Mouse (Mus musculus): ENCODE measurements around the gene Gm21891. TPM values are rescaled to one million over a fixed set of nuclear protein-coding genes. Genes with fewer than 3 reads are reported as not detected.
"Not testable (repeated sequence)": the region's sequence is repeated elsewhere in the genome, so short reads cannot be mapped to it uniquely, and the experiment has no call there.

Gene Gm21891
- not detected in 2 replicates for polyA plus RNA-seq (2015; fragmentation: Nextera tagmentation; extraction: Ambion mirVana)

- not testable (repeated sequence) for H3K9ac ChIP-seq; H3K4me3 ChIP-seq (replicated peaks); H3K27ac ChIP-seq (replicated peaks); H3K4me2 ChIP-seq (replicated peaks); H3K4me1 ChIP-seq; ATAC-seq (ENCODE audit: insufficient number of reproducible peaks, low FRiP score, low TSS enrichment, low read depth); H3K36me3 ChIP-seq; H3K9me3 ChIP-seq (replicated peaks); H3K27me3 ChIP-seq
- WGBS, result no CpG with 5 or more reads among the region's 3 CpGs
Measured at GRCm38 (mm10) chrY:13133392-13133791, at the start of gene Gm21891. Gene Gm21891, minus strand, starts transcription at chrY:13133492.

- H3K9me3 ChIP-seq (replicated peaks); H3K9ac ChIP-seq; ATAC-seq (ENCODE audit: insufficient number of reproducible peaks, low FRiP score, low TSS enrichment, low read depth); H3K4me1 ChIP-seq; H3K4me3 ChIP-seq (replicated peaks); H3K27me3 ChIP-seq; H3K4me2 ChIP-seq (replicated peaks); H3K27ac ChIP-seq (replicated peaks); H3K36me3 ChIP-seq: not testable (repeated sequence)
Measured at GRCm38 (mm10) chrY:13161668-13162067, 28.4 kb upstream of the Gm21891 start, which contains the start of gene Gm21425. Gene Gm21425, plus strand, starts transcription at chrY:13161968.

Other genes starting within 250 kb of the Gm21891 start
- gene Gm20807, start 90.6 kb downstream of the Gm21891 start, polyA plus RNA-seq (2015; fragmentation: Nextera tagmentation; extraction: Ambion mirVana), result not detected in 2 replicates
- not detected in 2 replicates for gene Gm21425, start 28.5 kb upstream of the Gm21891 start, polyA plus RNA-seq (2015; fragmentation: Nextera tagmentation; extraction: Ambion mirVana)
- not detected in 2 replicates for gene Gm21828, start 90.4 kb upstream of the Gm21891 start, polyA plus RNA-seq (2015; fragmentation: Nextera tagmentation; extraction: Ambion mirVana)
- gene Gm21440, start 118.9 kb upstream of the Gm21891 start, polyA plus RNA-seq (2015; fragmentation: Nextera tagmentation; extraction: Ambion mirVana), result not detected in 2 replicates
- not detected in 2 replicates for gene Gm21454, start 119.0 kb upstream of the Gm21891 start, polyA plus RNA-seq (2015; fragmentation: Nextera tagmentation; extraction: Ambion mirVana)
- gene Gm21725, start 215.6 kb upstream of the Gm21891 start, polyA plus RNA-seq (2015; fragmentation: Nextera tagmentation; extraction: Ambion mirVana), result not detected in 2 replicates